Mouse (Mus musculus): ENCODE data around the gene Ap5s1.

DNA sequence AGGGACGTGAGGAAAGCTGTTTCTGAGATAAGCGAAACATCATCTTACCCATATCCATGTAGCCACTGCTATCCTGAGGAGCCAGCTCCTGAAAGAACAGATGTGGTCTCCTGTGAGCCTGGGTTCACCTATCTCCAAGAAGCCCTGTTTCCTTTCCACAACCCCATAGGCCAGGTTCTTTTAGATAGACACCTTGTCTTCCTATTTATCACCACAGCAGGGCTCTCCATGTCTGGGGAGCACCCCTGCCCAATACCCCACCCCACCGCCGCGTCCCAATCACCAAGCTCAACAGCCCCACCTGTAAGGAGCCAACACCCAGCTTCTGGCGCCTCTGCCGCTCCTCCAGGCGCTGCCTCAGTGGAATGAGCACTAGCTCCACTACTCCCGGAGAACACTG is 34.6 kb upstream of the Ap5s1 start:
- no peak for TF ChIP-seq CTCF (IDR thresholded peaks at IDR 0.05; ENCODE audit: low read depth)
- peak; percentile 33; the same call in 1 of the 2 replicates for TF ChIP-seq EP300 (IDR thresholded peaks at IDR 0.05; ENCODE audit: low read depth)

Measured in liver, postnatal 0 days (tissue).